Mouse (Mus musculus): ENCODE results near the gene Acot8. TPM values are rescaled to one million over a fixed set of nuclear protein-coding genes. Genes with fewer than 3 reads are reported as not detected.

Acot8 gene
- polyA plus RNA-seq, 1 experiment from 2014 or later = 12.6 TPM

GRCm38 (mm10) chr2:164817703-164818102 is 13.0 kb upstream of the Acot8 start:
- H3K27ac ChIP-seq (ENCODE audit: low read depth, low read length) = no peak overlapping the region
- WGBS = 77% methylated on average over 5 of the region's 5 CpGs
- peaks cover 6% of the 10 kb centered on the region; the same call in 1 of the 2 replicates for H3K4me1 ChIP-seq (ENCODE audit: control insufficient read depth, insufficient read depth, low read length)
- DNase-seq (ENCODE audit: low spot score, missing footprints) (no peak), ATAC-seq (ENCODE audit: low FRiP score) (no peak)
- no peak overlapping the region for H3K4me3 ChIP-seq (ENCODE audit: low read depth, low read length)
- no peaks in the 10 kb centered on the region for H3K36me3 ChIP-seq (ENCODE audit: control insufficient read depth, insufficient read depth, low read length)
- no peaks in the 10 kb centered on the region for H3K27me3 ChIP-seq (ENCODE audit: control insufficient read depth, insufficient read depth, low read length)
- no peaks in the 10 kb centered on the region for H3K9me3 ChIP-seq (ENCODE audit: control insufficient read depth, low read length)
- H3K9ac ChIP-seq (ENCODE audit: low read length) = no peak overlapping the region
- no peak overlapping the region for H3K4me2 ChIP-seq

- Histone ChIP-seq H3K9ac (ENCODE audit: low read length) (no peak overlapping the region), H3K27ac (ENCODE audit: low read depth, low read length) (no peak overlapping the region), H3K27me3 (ENCODE audit: control insufficient read depth, insufficient read depth, low read length) (no peaks in the 10 kb centered on the region), H3K36me3 (ENCODE audit: control insufficient read depth, insufficient read depth, low read length) (no peaks in the 10 kb centered on the region), H3K4me1 (ENCODE audit: control insufficient read depth, insufficient read depth, low read length) (peaks cover 2% of the 10 kb centered on the region; the same call in 1 of the 2 replicates), H3K4me2 (no peak overlapping the region), H3K9me3 (ENCODE audit: control insufficient read depth, low read length) (no peaks in the 10 kb centered on the region), H3K4me3 (ENCODE audit: low read depth, low read length) (no peak overlapping the region)
- DNase-seq (ENCODE audit: low spot score, missing footprints) (no peak), ATAC-seq (ENCODE audit: low FRiP score) (no peak)
- 83% methylated on average over 6 of the region's 6 CpGs for WGBS
These were observed 12.5 kb upstream of the Acot8 start for GRCm38 (mm10) chr2:164817206-164817605.

- ATAC-seq (ENCODE audit: low FRiP score) (no peak), DNase-seq (ENCODE audit: low spot score, missing footprints) (no peak)
- H3K27me3 ChIP-seq (ENCODE audit: control insufficient read depth, insufficient read depth, low read length) = no peaks in the 10 kb centered on the region
- H3K9me3 ChIP-seq (ENCODE audit: control insufficient read depth, low read length) = no peaks in the 10 kb centered on the region
- H3K27ac ChIP-seq (ENCODE audit: low read depth, low read length) = no peak overlapping the region
- H3K4me3 ChIP-seq (ENCODE audit: low read depth, low read length) = no peak overlapping the region
- H3K4me1 ChIP-seq (ENCODE audit: control insufficient read depth, insufficient read depth, low read length) = no peaks in the 10 kb centered on the region
- no peak overlapping the region for H3K4me2 ChIP-seq
- WGBS = 92% methylated on average over 8 of the region's 8 CpGs
- H3K9ac ChIP-seq (ENCODE audit: low read length) = no peak overlapping the region
- H3K36me3 ChIP-seq (ENCODE audit: control insufficient read depth, insufficient read depth, low read length) = no peaks in the 10 kb centered on the region
These were observed 11.1 kb upstream of the Acot8 start for GRCm38 (mm10) chr2:164815821-164816220.

- H3K9ac ChIP-seq (ENCODE audit: low read length) = no peak overlapping the region
- ATAC-seq (ENCODE audit: low FRiP score) = no peak
- H3K36me3 ChIP-seq (ENCODE audit: control insufficient read depth, insufficient read depth, low read length) = no peaks in the 10 kb centered on the region
- no peaks in the 10 kb centered on the region for H3K9me3 ChIP-seq (ENCODE audit: control insufficient read depth, low read length)
- no peak overlapping the region for H3K27ac ChIP-seq (ENCODE audit: low read depth, low read length)
- H3K4me3 ChIP-seq (ENCODE audit: low read depth, low read length) = no peak overlapping the region
- 89% methylated on average over 5 of the region's 5 CpGs for WGBS
- DNase-seq (ENCODE audit: low spot score, missing footprints) = no peak
- H3K27me3 ChIP-seq (ENCODE audit: control insufficient read depth, insufficient read depth, low read length) = no peaks in the 10 kb centered on the region
- no peaks in the 10 kb centered on the region for H3K4me1 ChIP-seq (ENCODE audit: control insufficient read depth, insufficient read depth, low read length)
- no peak overlapping the region for H3K4me2 ChIP-seq
These were observed 10.7 kb upstream of the Acot8 start for GRCm38 (mm10) chr2:164815348-164815747.

- DNase-seq (ENCODE audit: low spot score, missing footprints) (peak; percentile 33), ATAC-seq (ENCODE audit: low FRiP score) (no peak)
- no peak overlapping the region for H3K4me3 ChIP-seq (ENCODE audit: low read depth, low read length)
- H3K4me2 ChIP-seq = no peak overlapping the region
- WGBS = 60% methylated on average over 2 of the region's 2 CpGs
- no peaks in the 10 kb centered on the region for H3K36me3 ChIP-seq (ENCODE audit: control insufficient read depth, insufficient read depth, low read length)
- H3K27me3 ChIP-seq (ENCODE audit: control insufficient read depth, insufficient read depth, low read length) = no peaks in the 10 kb centered on the region
- H3K4me1 ChIP-seq (ENCODE audit: control insufficient read depth, insufficient read depth, low read length) = no peaks in the 10 kb centered on the region
- H3K9ac ChIP-seq (ENCODE audit: low read length) = no peak overlapping the region
- H3K27ac ChIP-seq (ENCODE audit: low read depth, low read length) = no peak overlapping the region
- H3K9me3 ChIP-seq (ENCODE audit: control insufficient read depth, low read length) = no peaks in the 10 kb centered on the region
These were observed 8.9 kb upstream of the Acot8 start for GRCm38 (mm10) chr2:164813557-164813956.

- no peak for ATAC-seq (ENCODE audit: low FRiP score)
- WGBS = 85% methylated on average over 7 of the region's 7 CpGs
- Histone ChIP-seq H3K4me2 (no peak overlapping the region), H3K9me3 (ENCODE audit: control insufficient read depth, low read length) (no peaks in the 10 kb centered on the region), H3K27me3 (ENCODE audit: control insufficient read depth, insufficient read depth, low read length) (no peaks in the 10 kb centered on the region), H3K27ac (ENCODE audit: low read depth, low read length) (no peak overlapping the region), H3K4me1 (ENCODE audit: control insufficient read depth, insufficient read depth, low read length) (peaks cover 7% of the 10 kb centered on the region; the same call in 1 of the 2 replicates), H3K9ac (ENCODE audit: low read length) (no peak overlapping the region), H3K4me3 (ENCODE audit: low read depth, low read length) (no peak overlapping the region), H3K36me3 (ENCODE audit: control insufficient read depth, insufficient read depth, low read length) (no peaks in the 10 kb centered on the region)
- no peak for DNase-seq (ENCODE audit: low spot score, missing footprints)
These were observed 1.9 kb upstream of the Acot8 start for GRCm38 (mm10) chr2:164806614-164807013.

- H3K9me3 ChIP-seq (ENCODE audit: control insufficient read depth, low read length) = no peaks in the 10 kb centered on the region
- peak overlapping the region; percentile 72 for H3K4me2 ChIP-seq
- WGBS = 3% methylated on average over 21 of the region's 21 CpGs
- H3K27me3 ChIP-seq (ENCODE audit: control insufficient read depth, insufficient read depth, low read length) = no peaks in the 10 kb centered on the region
- ATAC-seq (ENCODE audit: low FRiP score) (peak; percentile 68), DNase-seq (ENCODE audit: low spot score, missing footprints) (no peak)
- H3K9ac ChIP-seq (ENCODE audit: low read length) = peak overlapping the region; percentile 63
- peaks cover 7% of the 10 kb centered on the region; the same call in 1 of the 2 replicates for H3K4me1 ChIP-seq (ENCODE audit: control insufficient read depth, insufficient read depth, low read length)
- peak overlapping the region; percentile 84 for H3K4me3 ChIP-seq (ENCODE audit: low read depth, low read length)
- H3K36me3 ChIP-seq (ENCODE audit: control insufficient read depth, insufficient read depth, low read length) = no peaks in the 10 kb centered on the region
- H3K27ac ChIP-seq (ENCODE audit: low read depth, low read length) = peak overlapping the region; percentile 23; the same call in 1 of the 2 replicates
These were observed 643 bp upstream of the Acot8 start for GRCm38 (mm10) chr2:164805332-164805718.

- H3K27me3 ChIP-seq (ENCODE audit: control insufficient read depth, insufficient read depth, low read length) = no peaks in the 10 kb centered on the region
- peak overlapping the region; percentile 80 for H3K9ac ChIP-seq (ENCODE audit: low read length)
- peak overlapping the region; percentile 67 for H3K4me2 ChIP-seq
- H3K27ac ChIP-seq (ENCODE audit: low read depth, low read length) = no peak overlapping the region
- H3K9me3 ChIP-seq (ENCODE audit: control insufficient read depth, low read length) = no peaks in the 10 kb centered on the region
- ATAC-seq (ENCODE audit: low FRiP score) (no peak), DNase-seq (ENCODE audit: low spot score, missing footprints) (peak; percentile 81)
- WGBS = 58% methylated on average over 1 of the region's 1 CpGs
- H3K4me1 ChIP-seq (ENCODE audit: control insufficient read depth, insufficient read depth, low read length) = peaks cover 7% of the 10 kb centered on the region; the same call in 1 of the 2 replicates
- H3K4me3 ChIP-seq (ENCODE audit: low read depth, low read length) = peak overlapping the region; percentile 84
- H3K36me3 ChIP-seq (ENCODE audit: control insufficient read depth, insufficient read depth, low read length) = no peaks in the 10 kb centered on the region
These were observed 765 bp downstream of the Acot8 start for GRCm38 (mm10) chr2:164803921-164804313.

- Histone ChIP-seq H3K27me3 (ENCODE audit: control insufficient read depth, insufficient read depth, low read length) (no peaks in the 10 kb centered on the region), H3K4me3 (ENCODE audit: low read depth, low read length) (peak overlapping the region; percentile 84; the same call in 1 of the 2 replicates), H3K9ac (ENCODE audit: low read length) (peak overlapping the region; percentile 80), H3K36me3 (ENCODE audit: control insufficient read depth, insufficient read depth, low read length) (no peaks in the 10 kb centered on the region), H3K4me1 (ENCODE audit: control insufficient read depth, insufficient read depth, low read length) (peaks cover 7% of the 10 kb centered on the region; the same call in 1 of the 2 replicates), H3K4me2 (peak overlapping the region; percentile 67), H3K27ac (ENCODE audit: low read depth, low read length) (no peak overlapping the region), H3K9me3 (ENCODE audit: control insufficient read depth, low read length) (no peaks in the 10 kb centered on the region)
- ATAC-seq (ENCODE audit: low FRiP score) (no peak), DNase-seq (ENCODE audit: low spot score, missing footprints) (peak; percentile 35)
- 94% methylated on average over 16 of the region's 16 CpGs for WGBS
These were observed 1.3 kb downstream of the Acot8 start for GRCm38 (mm10) chr2:164803201-164803920.

Data from midbrain, embryonic 11.5 days (tissue).